Mouse (Mus musculus) stomach, embryonic 15.5 days (tissue): ENCODE data around the gene Mybphl. TPM values are rescaled to one million over a fixed set of nuclear protein-coding genes. Genes with fewer than 3 reads are reported as not detected.

Experiments used
- ATAC-seq: fragments of 200-750 bp; cut with Nextera tagmentation; 2 replicates; pipeline ENCODE4 v1.8.0; 2017; ENCODE audit warnings: low read depth, moderate number of reproducible peaks, moderate TSS enrichment; ENCODE audit not compliant: insufficient read depth, low FRiP score
- H3K27ac ChIP-seq: fragments of 300-500 bp; sonication (generic); 2 replicates; pipeline ENCODE4 v1.5.1; 2015; ENCODE audit warnings: mild to moderate bottlenecking, inconsistent platforms
- H3K27me3 ChIP-seq: fragments of 300-500 bp; sonication (generic); replicated peaks from 2 replicates; pipeline ENCODE4 v1.6.1; 2015; ENCODE audit warnings: inconsistent platforms
- H3K36me3 ChIP-seq: fragments of 300-500 bp; sonication (generic); 2 replicates; pipeline ENCODE4 v1.6.1; 2015; ENCODE audit warnings: inconsistent platforms
- H3K4me1 ChIP-seq: fragments of 300-500 bp; sonication (generic); 2 replicates; pipeline ENCODE4 v1.6.1; 2015; ENCODE audit warnings: inconsistent platforms
- H3K4me2 ChIP-seq: fragments of 300-500 bp; sonication (generic); 2 replicates; pipeline ENCODE4 v1.6.1; 2015; ENCODE audit warnings: mild to moderate bottlenecking, inconsistent platforms
- H3K4me3 ChIP-seq: fragments of 300-500 bp; sonication (generic); replicated peaks from 2 replicates; pipeline ENCODE4 v1.5.1; 2015; ENCODE audit warnings: inconsistent platforms
- H3K9ac ChIP-seq: fragments of 300-500 bp; sonication (generic); 2 replicates; pipeline ENCODE4 v1.6.1; 2015; ENCODE audit warnings: inconsistent platforms
- H3K9me3 ChIP-seq: fragments of 300-500 bp; sonication (generic); 2 replicates; pipeline ENCODE4 v1.6.1; 2016; ENCODE audit warnings: inconsistent platforms
- WGBS: fragments of 180-500 bp; shearing (Covaris S2); methylation state at CpG from one replicate; pipeline ENCODE4 v1.1.7; 2015; 5-methylcytosine and 5-hydroxymethylcytosine counted together
- polyA plus RNA-seq: library from polyadenylated mRNA; unstranded; fragments of >200 nt; fragmentation: Nextera tagmentation; extraction: Ambion mirVana; gene quantifications from 2 replicates; pipeline ENCODE4 v1.2.1, GENCODE M21; 2015

The Mybphl gene
- polyA plus RNA-seq, 1 experiment from 2014 or later: not detected

- H3K9ac ChIP-seq: no peak overlapping the region
- no peak overlapping the region for H3K27ac ChIP-seq
- no peak overlapping the region for H3K4me3 ChIP-seq
- H3K27me3 ChIP-seq: no peaks in the 10 kb centered on the region
- no peak for ATAC-seq
- peaks cover 12% of the 10 kb centered on the region for H3K36me3 ChIP-seq
- H3K4me2 ChIP-seq: no peak overlapping the region
- H3K4me1 ChIP-seq: no peaks in the 10 kb centered on the region
- 81% methylated on average over 2 of the region's 2 CpGs for WGBS
- H3K9me3 ChIP-seq: no peaks in the 10 kb centered on the region
Observed at GRCm38 (mm10) chr3:108341040-108341439, 23.7 kb upstream of the Mybphl start.

DNA sequence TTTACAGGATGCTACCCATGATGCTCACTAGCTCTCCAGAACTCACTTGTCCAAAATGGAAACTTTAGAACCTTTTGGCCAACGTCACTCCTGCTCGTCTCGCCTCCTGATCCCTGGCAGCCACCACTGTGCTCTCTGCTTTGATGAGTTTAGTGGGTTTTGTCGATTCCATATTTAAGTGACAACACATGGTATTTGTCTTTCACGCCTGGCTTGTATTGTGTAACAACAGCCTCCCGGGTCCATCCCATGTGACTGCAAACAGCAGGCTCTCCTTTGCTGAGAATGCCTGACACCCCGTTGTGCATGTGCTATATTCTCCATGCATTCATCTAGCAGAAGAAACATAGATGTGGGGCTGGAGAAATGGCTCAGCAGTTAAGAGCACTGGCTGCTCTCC lies 22.5 kb upstream of the Mybphl start:
- Histone ChIP-seq H3K9me3 (no peaks in the 10 kb centered on the region), H3K9ac (no peak overlapping the region), H3K4me3 (no peak overlapping the region), H3K27ac (no peak overlapping the region), H3K4me1 (no peaks in the 10 kb centered on the region), H3K4me2 (no peak overlapping the region), H3K36me3 (peaks cover 12% of the 10 kb centered on the region), H3K27me3 (no peaks in the 10 kb centered on the region)
- no peak for ATAC-seq
- WGBS: 79% methylated on average over 7 of the region's 7 CpGs

- H3K27me3 ChIP-seq: no peaks in the 10 kb centered on the region
- no peak for ATAC-seq
Observed at GRCm38 (mm10) chr3:108345855-108346254, 18.9 kb upstream of the Mybphl start.

DNA sequence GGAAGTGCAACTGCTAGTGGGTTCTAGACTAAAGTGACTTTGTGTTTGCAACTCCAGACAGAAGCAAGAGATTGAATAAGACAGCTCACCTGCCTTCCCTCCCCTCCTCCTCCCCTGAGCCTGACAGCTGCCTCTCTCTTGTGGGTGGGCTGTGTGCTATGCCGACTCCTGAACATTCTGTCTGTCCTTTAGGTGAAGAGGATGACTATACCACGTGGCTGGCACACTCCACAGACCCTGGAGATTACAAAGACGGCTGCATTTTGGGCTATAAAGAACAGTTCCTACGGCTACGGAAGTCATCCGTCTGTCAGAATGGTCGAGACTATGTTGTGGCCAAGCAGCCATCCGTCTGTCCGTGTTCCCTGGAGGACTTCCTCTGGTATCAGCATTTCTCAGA lies 16.3 kb upstream of the Mybphl start:
- Histone ChIP-seq H3K27ac (no peak overlapping the region), H3K4me1 (no peaks in the 10 kb centered on the region), H3K9ac (no peak overlapping the region), H3K36me3 (peaks cover 17% of the 10 kb centered on the region), H3K4me2 (no peak overlapping the region), H3K9me3 (no peaks in the 10 kb centered on the region), H3K27me3 (no peaks in the 10 kb centered on the region), H3K4me3 (no peak overlapping the region)
- no peak for ATAC-seq
- WGBS: 85% methylated on average over 9 of the region's 9 CpGs

More at GRCm38 (mm10) chr3:108345855-108346254, 18.9 kb upstream of the Mybphl start:
- no peak overlapping the region for H3K9ac ChIP-seq
- no peaks in the 10 kb centered on the region for H3K9me3 ChIP-seq
- 82% methylated on average over 7 of the region's 7 CpGs for WGBS
- no peak overlapping the region for H3K27ac ChIP-seq
- no peak overlapping the region for H3K4me3 ChIP-seq
- no peaks in the 10 kb centered on the region for H3K4me1 ChIP-seq
- H3K4me2 ChIP-seq: no peak overlapping the region
- peaks cover 6% of the 10 kb centered on the region for H3K36me3 ChIP-seq

DNA sequence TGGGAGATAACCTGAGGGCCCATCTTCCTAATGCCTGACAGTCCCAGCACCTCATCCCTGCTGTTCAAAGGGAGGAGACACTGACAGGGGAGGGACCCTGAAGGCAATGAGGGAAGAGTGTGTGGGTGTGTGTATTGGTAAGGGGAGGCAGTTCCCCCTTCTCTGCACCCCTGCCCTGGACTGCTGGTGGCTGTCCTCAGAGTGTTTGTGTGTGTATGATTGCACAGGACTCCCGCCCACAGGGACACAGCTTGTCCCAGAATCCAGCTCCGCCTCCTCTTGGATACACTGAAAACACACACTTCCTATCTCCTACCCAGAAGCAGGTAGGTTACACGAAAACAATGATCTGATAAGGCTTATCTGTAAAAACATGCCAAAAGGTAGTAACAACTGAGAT lies 9.5 kb upstream of the Mybphl start:
- 79% methylated on average over 3 of the region's 3 CpGs for WGBS
- H3K36me3 ChIP-seq: peaks cover 15% of the 10 kb centered on the region
- no peak for ATAC-seq
- H3K9me3 ChIP-seq: no peaks in the 10 kb centered on the region
- H3K27ac ChIP-seq: no peak overlapping the region
- no peaks in the 10 kb centered on the region for H3K27me3 ChIP-seq
- no peak overlapping the region for H3K9ac ChIP-seq
- H3K4me1 ChIP-seq: no peaks in the 10 kb centered on the region
- H3K4me2 ChIP-seq: no peak overlapping the region
- no peak overlapping the region for H3K4me3 ChIP-seq

- H3K4me3 ChIP-seq: no peak overlapping the region
- H3K4me2 ChIP-seq: no peak overlapping the region
- no peak for ATAC-seq
- peaks cover 4% of the 10 kb centered on the region for H3K4me1 ChIP-seq
- no peaks in the 10 kb centered on the region for H3K9me3 ChIP-seq
- no peaks in the 10 kb centered on the region for H3K27me3 ChIP-seq
- no peak overlapping the region for H3K27ac ChIP-seq
- peaks cover 6% of the 10 kb centered on the region; the same call in 1 of the 2 replicates for H3K36me3 ChIP-seq
- no peak overlapping the region for H3K9ac ChIP-seq
- WGBS: 86% methylated on average over 10 of the region's 10 CpGs
Observed at GRCm38 (mm10) chr3:108357051-108357450, 7.7 kb upstream of the Mybphl start.

- Histone ChIP-seq H3K27me3 (no peaks in the 10 kb centered on the region), H3K4me1 (peaks cover 4% of the 10 kb centered on the region), H3K36me3 (peaks cover 4% of the 10 kb centered on the region; the same call in 1 of the 2 replicates), H3K9me3 (no peaks in the 10 kb centered on the region), H3K4me3 (no peak overlapping the region), H3K9ac (no peak overlapping the region), H3K27ac (no peak overlapping the region), H3K4me2 (no peak overlapping the region)
- 71% methylated on average over 6 of the region's 6 CpGs for WGBS
- no peak for ATAC-seq
Observed at GRCm38 (mm10) chr3:108358445-108358844, 6.3 kb upstream of the Mybphl start.

DNA sequence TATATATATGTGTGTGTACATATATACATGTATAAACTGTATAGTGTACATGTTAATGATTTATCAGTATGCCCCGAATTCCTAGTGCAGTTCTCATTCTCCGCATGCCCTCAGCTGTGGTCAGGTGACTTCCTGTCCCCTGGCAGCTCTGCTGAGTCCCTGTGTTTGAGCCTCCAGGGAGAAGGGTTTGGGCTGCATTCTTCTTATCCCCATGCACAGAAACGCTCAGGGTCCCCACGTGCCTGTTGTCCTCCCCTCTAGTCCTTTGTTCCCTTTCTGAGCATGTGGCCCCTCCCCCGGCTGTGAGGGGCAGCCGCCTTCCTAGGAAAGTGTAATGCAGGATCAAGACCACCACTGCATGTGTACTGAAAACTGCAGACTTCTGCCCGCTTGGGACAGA lies 3.8 kb upstream of the Mybphl start:
- Histone ChIP-seq H3K27me3 (no peaks in the 10 kb centered on the region), H3K27ac (no peak overlapping the region), H3K4me3 (no peak overlapping the region), H3K4me2 (no peak overlapping the region), H3K9ac (no peak overlapping the region), H3K4me1 (peaks cover 4% of the 10 kb centered on the region), H3K9me3 (no peaks in the 10 kb centered on the region), H3K36me3 (no peaks in the 10 kb centered on the region)
- WGBS: 16% methylated on average over 7 of the region's 7 CpGs
- no peak for ATAC-seq

GRCm38 (mm10) chr3:108363626-108364025 lies 1.1 kb upstream of the Mybphl start:
- peaks cover 4% of the 10 kb centered on the region for H3K4me1 ChIP-seq
- no peaks in the 10 kb centered on the region for H3K36me3 ChIP-seq
- no peak for ATAC-seq
- no peak overlapping the region for H3K27ac ChIP-seq
- H3K4me3 ChIP-seq: no peak overlapping the region
- WGBS: 70% methylated on average over 3 of the region's 3 CpGs
- H3K9me3 ChIP-seq: no peaks in the 10 kb centered on the region
- H3K27me3 ChIP-seq: no peaks in the 10 kb centered on the region
- no peak overlapping the region for H3K9ac ChIP-seq
- H3K4me2 ChIP-seq: no peak overlapping the region

- 58% methylated on average over 9 of the region's 9 CpGs for WGBS
- no peaks in the 10 kb centered on the region for H3K36me3 ChIP-seq
- no peak overlapping the region for H3K4me2 ChIP-seq
- no peak overlapping the region for H3K27ac ChIP-seq
- H3K4me1 ChIP-seq: no peaks in the 10 kb centered on the region
- no peak overlapping the region for H3K9ac ChIP-seq
- no peak overlapping the region for H3K4me3 ChIP-seq
- no peaks in the 10 kb centered on the region for H3K27me3 ChIP-seq
- ATAC-seq: no peak
- H3K9me3 ChIP-seq: no peaks in the 10 kb centered on the region
Observed at GRCm38 (mm10) chr3:108367173-108367572, 2.5 kb downstream of the Mybphl start.

GRCm38 (mm10) chr3:108367828-108368227 lies 3.1 kb downstream of the Mybphl start:
- Histone ChIP-seq H3K4me1 (0 out of 2 replicates have a peak, but pooled peaks cover under 1% of the 10 kb centered on the region), H3K27me3 (no peaks in the 10 kb centered on the region), H3K27ac (no peak overlapping the region), H3K4me3 (no peak overlapping the region), H3K36me3 (no peaks in the 10 kb centered on the region), H3K9ac (no peak overlapping the region), H3K4me2 (no peak overlapping the region), H3K9me3 (no peaks in the 10 kb centered on the region)
- ATAC-seq: no peak
- 74% methylated on average over 3 of the region's 3 CpGs for WGBS

DNA sequence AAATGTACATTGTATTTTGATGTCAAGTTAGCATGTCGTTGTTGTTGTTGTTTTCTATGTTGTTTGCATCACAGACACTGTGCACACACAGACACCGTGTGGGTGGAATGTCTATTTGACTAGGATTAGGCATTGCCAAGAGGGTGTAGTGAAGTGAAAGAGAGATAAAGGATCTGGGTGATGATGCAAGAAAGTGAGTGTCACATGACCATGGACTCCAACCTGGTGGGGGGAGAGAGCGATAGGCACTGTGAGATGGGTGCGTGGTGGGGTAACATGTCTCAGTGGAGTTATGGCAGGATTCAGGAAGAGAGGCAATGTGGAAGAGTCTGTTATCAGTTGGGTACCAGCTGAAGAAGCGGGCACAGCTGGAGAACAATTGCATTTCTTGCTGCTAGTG lies 4.0 kb downstream of the Mybphl start:
- no peak for ATAC-seq
- Histone ChIP-seq H3K36me3 (no peaks in the 10 kb centered on the region), H3K4me3 (no peak overlapping the region), H3K27me3 (no peaks in the 10 kb centered on the region), H3K27ac (no peak overlapping the region), H3K4me1 (0 out of 2 replicates have a peak, but pooled peaks cover 5% of the 10 kb centered on the region), H3K9me3 (no peaks in the 10 kb centered on the region), H3K4me2 (no peak overlapping the region), H3K9ac (no peak overlapping the region)
- 79% methylated on average over 5 of the region's 5 CpGs for WGBS

DNA sequence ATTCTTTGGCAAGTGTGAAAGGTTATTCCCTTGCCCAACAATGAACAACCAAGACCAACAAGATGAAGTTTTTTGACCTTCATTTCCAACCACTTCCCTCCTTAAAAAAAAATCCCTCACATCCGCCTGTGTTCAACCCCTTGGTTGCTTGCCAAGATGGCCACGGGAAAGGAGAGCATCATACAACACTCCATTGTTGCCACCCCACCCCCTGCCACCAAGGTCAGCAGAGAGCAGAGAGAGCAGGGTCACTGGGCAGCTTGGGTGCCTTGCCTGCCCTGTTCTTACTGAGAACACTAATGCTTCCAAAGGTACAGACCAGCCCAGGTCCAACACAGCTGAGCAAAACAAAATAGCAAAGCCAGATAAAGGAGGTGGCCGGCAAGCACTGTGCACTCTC lies 7.6 kb downstream of the Mybphl start:
- H3K4me2 ChIP-seq: no peak overlapping the region
- H3K9ac ChIP-seq: no peak overlapping the region
- H3K9me3 ChIP-seq: no peaks in the 10 kb centered on the region
- H3K4me3 ChIP-seq: no peak overlapping the region
- ATAC-seq: no peak; the same call in 1 of the 2 replicates
- 0 out of 2 replicates have a peak overlapping the region, but pooled peaks have one; percentile 5 for H3K27ac ChIP-seq
- no peaks in the 10 kb centered on the region for H3K27me3 ChIP-seq
- H3K36me3 ChIP-seq: no peaks in the 10 kb centered on the region
- 48% methylated on average over 3 of the region's 3 CpGs for WGBS
- 0 out of 2 replicates have a peak, but pooled peaks cover 5% of the 10 kb centered on the region for H3K4me1 ChIP-seq
